Mouse (Mus musculus): ENCODE results near the gene Myo3b.
"Not testable (repeated sequence)": the region's sequence is repeated elsewhere in the genome, so short reads cannot be mapped to it uniquely, and the experiment has no call there.

Myo3b gene

GRCm38 (mm10) chr2:70038752-70039151 is at the start of gene Myo3b:
Gene Myo3b, plus strand, starts transcription at chr2:70039126.
- no peak for DNase-seq (ENCODE audit: low spot score)

GRCm38 (mm10) chr2:69989224-69989623 is 49.7 kb upstream of the Myo3b start:
- no peak for DNase-seq (ENCODE audit: low spot score)

- no peak for DNase-seq (ENCODE audit: low spot score)
These were observed 48.3 kb upstream of the Myo3b start for GRCm38 (mm10) chr2:69990647-69991046.

GRCm38 (mm10) chr2:69994082-69994736 is 44.7 kb upstream of the Myo3b start:
- not testable (repeated sequence) for DNase-seq (ENCODE audit: low spot score)

GRCm38 (mm10) chr2:69994779-69995178 is 44.1 kb upstream of the Myo3b start:
- DNase-seq (ENCODE audit: low spot score) = no peak

GRCm38 (mm10) chr2:69999097-69999770 is 39.7 kb upstream of the Myo3b start:
- DNase-seq (ENCODE audit: low spot score) = no peak

GRCm38 (mm10) chr2:70000316-70000715 is 38.6 kb upstream of the Myo3b start:
- DNase-seq (ENCODE audit: low spot score) = no peak

- DNase-seq (ENCODE audit: low spot score) = no peak
These were observed 32.4 kb upstream of the Myo3b start for GRCm38 (mm10) chr2:70006492-70006891.

- no peak for DNase-seq (ENCODE audit: low spot score)
These were observed 26.0 kb upstream of the Myo3b start for GRCm38 (mm10) chr2:70012941-70013340.

GRCm38 (mm10) chr2:70018236-70018635 is 20.7 kb upstream of the Myo3b start:
- DNase-seq (ENCODE audit: low spot score) = peak; percentile 59

GRCm38 (mm10) chr2:70024454-70024853 is 14.5 kb upstream of the Myo3b start:
- no peak for DNase-seq (ENCODE audit: low spot score)

- DNase-seq (ENCODE audit: low spot score) = no peak
These were observed 13.2 kb upstream of the Myo3b start for GRCm38 (mm10) chr2:70025711-70026110.

GRCm38 (mm10) chr2:70031472-70031871 is 7.5 kb upstream of the Myo3b start:
- DNase-seq (ENCODE audit: low spot score) = no peak

- DNase-seq (ENCODE audit: low spot score) = no peak
These were observed 4.0 kb upstream of the Myo3b start for GRCm38 (mm10) chr2:70034895-70035294.

GRCm38 (mm10) chr2:70035358-70035757 is 3.6 kb upstream of the Myo3b start:
- no peak for DNase-seq (ENCODE audit: low spot score)

GRCm38 (mm10) chr2:70037221-70037620 is 1.7 kb upstream of the Myo3b start:
- peak; percentile 32 for DNase-seq (ENCODE audit: low spot score)

- DNase-seq (ENCODE audit: low spot score) = no peak
These were observed 5.5 kb downstream of the Myo3b start for GRCm38 (mm10) chr2:70044466-70044865.

- no peak for DNase-seq (ENCODE audit: low spot score)
These were observed 8.9 kb downstream of the Myo3b start for GRCm38 (mm10) chr2:70047868-70048267.

- DNase-seq (ENCODE audit: low spot score) = peak; percentile 0
These were observed 14.9 kb downstream of the Myo3b start for GRCm38 (mm10) chr2:70053803-70054202.

- no peak for DNase-seq (ENCODE audit: low spot score)
These were observed 19.3 kb downstream of the Myo3b start for GRCm38 (mm10) chr2:70058201-70058600.

- no peak for DNase-seq (ENCODE audit: low spot score)
These were observed 21.7 kb downstream of the Myo3b start for GRCm38 (mm10) chr2:70060359-70061345.

GRCm38 (mm10) chr2:70065116-70065515 is 26.2 kb downstream of the Myo3b start:
- no peak for DNase-seq (ENCODE audit: low spot score)
